Mouse (Mus musculus) lung, postnatal 25 days (tissue): ENCODE results near the gene Tnfrsf9.

Source experiments
- DNase-seq: peaks from one replicate; pipeline ENCODE4 v3.0.0; 2022; ENCODE audit warnings: low spot score

The Tnfrsf9 gene

GRCm38 (mm10) chr4:150927789-150928188 lies 13.4 kb downstream of the Tnfrsf9 start:
- DNase-seq: no peak

- no peak for DNase-seq
Measured at GRCm38 (mm10) chr4:150933503-150933902, 19.1 kb downstream of the Tnfrsf9 start.

GRCm38 (mm10) chr4:150937293-150938062 lies 23.1 kb downstream of the Tnfrsf9 start:
- DNase-seq: no peak

GRCm38 (mm10) chr4:150938063-150938452 lies 23.7 kb downstream of the Tnfrsf9 start:
- no peak for DNase-seq

GRCm38 (mm10) chr4:150939991-150940651 lies 25.8 kb downstream of the Tnfrsf9 start:
- no peak for DNase-seq

- no peak for DNase-seq
Measured at GRCm38 (mm10) chr4:150944707-150945106, 30.3 kb downstream of the Tnfrsf9 start.

- DNase-seq: no peak
Measured at GRCm38 (mm10) chr4:150950972-150951371, 36.6 kb downstream of the Tnfrsf9 start.

- DNase-seq: no peak
Measured at GRCm38 (mm10) chr4:150956369-150957105, 42.2 kb downstream of the Tnfrsf9 start.

- no peak for DNase-seq
Measured at GRCm38 (mm10) chr4:150957106-150957458, 42.7 kb downstream of the Tnfrsf9 start.

- no peak for DNase-seq
Measured at GRCm38 (mm10) chr4:150958536-150958935, 44.2 kb downstream of the Tnfrsf9 start.

GRCm38 (mm10) chr4:150962231-150962630 lies 47.9 kb downstream of the Tnfrsf9 start:
- peak; percentile 41 for DNase-seq

GRCm38 (mm10) chr4:150963711-150964110 lies 49.3 kb downstream of the Tnfrsf9 start:
- no peak for DNase-seq

GRCm38 (mm10) chr4:150964635-150965554 lies 50.5 kb downstream of the Tnfrsf9 start:
- DNase-seq: peak; percentile 87

GRCm38 (mm10) chr4:150965555-150965951 lies 51.2 kb downstream of the Tnfrsf9 start:
- no peak for DNase-seq

GRCm38 (mm10) chr4:150966556-150966955 lies 52.2 kb downstream of the Tnfrsf9 start:
- DNase-seq: peak; percentile 50

- DNase-seq: no peak
Measured at GRCm38 (mm10) chr4:150968956-150969355, 54.6 kb downstream of the Tnfrsf9 start.

GRCm38 (mm10) chr4:150973264-150973663 lies 58.9 kb downstream of the Tnfrsf9 start:
- no peak for DNase-seq

- DNase-seq: peak; percentile 68
Measured at GRCm38 (mm10) chr4:150975145-150975544, 60.8 kb downstream of the Tnfrsf9 start.

GRCm38 (mm10) chr4:150978156-150978910 lies 64.0 kb downstream of the Tnfrsf9 start:
- no peak for DNase-seq

GRCm38 (mm10) chr4:150979455-150979854 lies 65.1 kb downstream of the Tnfrsf9 start:
- DNase-seq: no peak

GRCm38 (mm10) chr4:150980153-150980552 lies 65.8 kb downstream of the Tnfrsf9 start:
- DNase-seq: no peak
